Mouse (Mus musculus) limb, embryonic 14.5 days (tissue): ENCODE data around the gene Tinf2. TPM values are rescaled to one million over a fixed set of nuclear protein-coding genes. Genes with fewer than 3 reads are reported as not detected.

Source experiments
- ATAC-seq: fragments of 200-750 bp; cut with Nextera tagmentation; 2 replicates; pipeline ENCODE4 v1.8.0; 2017; ENCODE audit warnings: low read depth, moderate number of reproducible peaks, moderate TSS enrichment; ENCODE audit not compliant: low FRiP score
- DNase-seq: peaks from one replicate; pipeline ENCODE4 v3.0.0-alpha.2; 2015; ENCODE audit warnings: low spot score
- H3K27ac ChIP-seq: fragments of 300-500 bp; sonication (generic); replicated peaks from 2 replicates; pipeline ENCODE4 v1.5.1; 2014; ENCODE audit warnings: low read depth, mild to moderate bottlenecking, low read length, moderate library complexity, mixed read lengths
- H3K27me3 ChIP-seq: fragments of 300-500 bp; sonication (generic); 2 replicates; pipeline ENCODE4 v1.6.1; 2014; ENCODE audit warnings: low read length, mixed read lengths; ENCODE audit not compliant: control insufficient read depth, insufficient read depth
- H3K36me3 ChIP-seq: fragments of 300-500 bp; sonication (generic); 2 replicates; pipeline ENCODE4 v1.6.1; 2014; ENCODE audit warnings: mild to moderate bottlenecking, low read length, moderate library complexity, mixed read lengths; ENCODE audit not compliant: control insufficient read depth, insufficient read depth
- H3K4me1 ChIP-seq: fragments of 300-500 bp; sonication (generic); 2 replicates; pipeline ENCODE4 v1.6.1; 2014; ENCODE audit warnings: antibody characterized with exemption, low read length, mixed read lengths; ENCODE audit not compliant: control insufficient read depth, insufficient read depth
- H3K4me2 ChIP-seq: fragments of 300-500 bp; sonication (generic); replicated peaks from 2 replicates; pipeline ENCODE4 v1.6.1; 2014; ENCODE audit warnings: low read depth, mild to moderate bottlenecking, low read length, moderate library complexity; ENCODE audit not compliant: severe bottlenecking
- H3K4me3 ChIP-seq: fragments of 300-500 bp; sonication (generic); replicated peaks from 2 replicates; pipeline ENCODE4 v1.5.1; 2014; ENCODE audit warnings: low read length
- H3K9ac ChIP-seq: fragments of 300-500 bp; sonication (generic); 2 replicates; pipeline ENCODE4 v1.6.1; 2014; ENCODE audit warnings: mild to moderate bottlenecking, low read depth, low read length, moderate library complexity; ENCODE audit not compliant: severe bottlenecking
- H3K9me3 ChIP-seq: fragments of 300-500 bp; sonication (generic); 2 replicates; pipeline ENCODE4 v1.6.1; 2016; ENCODE audit warnings: low read length; ENCODE audit not compliant: control insufficient read depth
- POLR2A ChIP-seq: fragments of 200-500 bp; IDR thresholded peaks from 2 replicates; pipeline ENCODE4 v1.8.0; 2012; ENCODE audit warnings: inconsistent platforms, mild to moderate bottlenecking, moderate library complexity, borderline replicate concordance; ENCODE audit not compliant: insufficient read depth, insufficient read length; ENCODE audit errors: extremely low read depth
- WGBS: fragments of 180-500 bp; shearing (Covaris S2); extraction: QIAGEN DNeasy Blood & Tissue Kit; methylation state at CpG from one replicate; pipeline ENCODE4 v1.1.7; 2014; 5-methylcytosine and 5-hydroxymethylcytosine counted together
- polyA plus RNA-seq, 2 experiments: library from polyadenylated mRNA; depleted of rRNA in 1 of 2; stranded (reverse) in 1 of 2; unstranded in 1 of 2; fragments of >200 nt; fragmentation: Nextera tagmentation in 1 of 2; extraction: Ambion mirVana in 1 of 2; gene quantifications; 2 replicates each; pipeline versions ENCODE4 v1.2.1 to v1.2.3; 2012 to 2014

The Tinf2 gene
- polyA plus RNA-seq (2012; rRNA removed): 35.9 and 38.4 TPM in 2 replicates
- polyA plus RNA-seq (2014; fragmentation: Nextera tagmentation; extraction: Ambion mirVana): 34.2 and 40.1 TPM in 2 replicates

- Histone ChIP-seq H3K4me2 (peak within 1 kb of the TSS; percentile 66), H3K9me3 (no peaks in the 10 kb centered on the region), H3K27ac (peak within 1 kb of the TSS; percentile 85), H3K4me1 (peaks cover 3% of the 10 kb centered on the region; the same call in 1 of the 2 replicates), H3K27me3 (no peaks in the 10 kb centered on the region), H3K9ac (peak within 1 kb of the TSS; percentile 74), H3K4me3 (peak within 1 kb of the TSS; percentile 74), H3K36me3 (peaks cover 43% of the 10 kb centered on the region)
- whole genome bisulfite sequencing: under 1% methylated on average over 60 of the region's 66 CpGs
- TF ChIP-seq POLR2A: 0 out of 2 replicates have a peak, but pooled peaks have one; percentile 39
- peak; percentile 97 for ATAC-seq
- DNase-seq: peak; percentile 97
Observed at GRCm38 (mm10) chr14:55681160-55682117, at the start of gene Tinf2. Gene Tinf2, minus strand, starts transcription at chr14:55681820.

- ATAC-seq: no peak
- Histone ChIP-seq H3K4me3 (no peak overlapping the region), H3K4me2 (no peak overlapping the region), H3K9ac (no peak overlapping the region), H3K9me3 (no peaks in the 10 kb centered on the region), H3K27me3 (no peaks in the 10 kb centered on the region), H3K4me1 (no peaks in the 10 kb centered on the region), H3K36me3 (no peaks in the 10 kb centered on the region), H3K27ac (no peak overlapping the region)
- TF ChIP-seq POLR2A: no peak
- 77% methylated on average over 7 of the region's 7 CpGs for WGBS
- DNase-seq: no peak
Observed at GRCm38 (mm10) chr14:55730531-55731032, 49.0 kb upstream of the Tinf2 start.

- WGBS: 79% methylated on average over 7 of the region's 7 CpGs
- no peak overlapping the region for H3K4me2 ChIP-seq
- TF ChIP-seq POLR2A: no peak
- H3K27me3 ChIP-seq: no peaks in the 10 kb centered on the region
- no peak overlapping the region for H3K27ac ChIP-seq
- ATAC-seq (no peak), DNase-seq (no peak)
- no peak overlapping the region for H3K9ac ChIP-seq
- H3K4me3 ChIP-seq: no peak overlapping the region
- H3K36me3 ChIP-seq: no peaks in the 10 kb centered on the region
- no peaks in the 10 kb centered on the region for H3K9me3 ChIP-seq
- H3K4me1 ChIP-seq: no peaks in the 10 kb centered on the region
Observed at GRCm38 (mm10) chr14:55730116-55730515, 48.5 kb upstream of the Tinf2 start.

- Histone ChIP-seq H3K4me2 (no peak overlapping the region), H3K4me1 (no peaks in the 10 kb centered on the region), H3K9ac (no peak overlapping the region), H3K4me3 (no peak overlapping the region), H3K27ac (no peak overlapping the region), H3K27me3 (no peaks in the 10 kb centered on the region), H3K36me3 (no peaks in the 10 kb centered on the region), H3K9me3 (no peaks in the 10 kb centered on the region)
- TF ChIP-seq POLR2A: no peak
- no peak for DNase-seq
- no peak for ATAC-seq
- 72% methylated on average over 8 of the region's 8 CpGs for WGBS
Observed at GRCm38 (mm10) chr14:55727889-55728685, 46.5 kb upstream of the Tinf2 start.

DNA sequence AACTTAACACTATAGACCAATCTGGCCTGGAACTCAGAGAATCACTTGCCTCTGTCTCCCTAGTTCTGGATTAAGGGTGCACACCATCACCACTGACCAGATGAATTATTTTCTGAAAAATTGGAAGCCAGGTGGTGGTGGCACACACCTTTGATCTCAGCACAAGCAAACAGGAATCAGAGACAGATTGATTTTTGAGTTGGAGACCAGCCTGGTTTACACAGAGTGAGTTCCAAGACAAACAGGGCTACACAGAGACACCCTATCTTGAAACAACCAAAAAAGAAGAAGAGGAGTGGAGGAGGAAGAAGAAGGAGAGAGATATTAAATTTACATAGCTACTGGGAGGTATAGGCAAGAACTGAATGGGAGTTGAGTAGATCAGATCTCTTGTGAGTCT is 44.6 kb upstream of the Tinf2 start:
- Histone ChIP-seq H3K27me3 (no peaks in the 10 kb centered on the region), H3K9me3 (no peaks in the 10 kb centered on the region), H3K36me3 (no peaks in the 10 kb centered on the region), H3K4me1 (0 out of 2 replicates have a peak, but pooled peaks cover 2% of the 10 kb centered on the region), H3K4me3 (no peak overlapping the region), H3K27ac (no peak overlapping the region), H3K4me2 (no peak overlapping the region), H3K9ac (no peak overlapping the region)
- DNase-seq (no peak), ATAC-seq (no peak)
- TF ChIP-seq POLR2A: no peak
